Mouse (Mus musculus) midbrain, embryonic 14.5 days (tissue): ENCODE measurements at regions not wholly inside any gene's neighbourhood (a gene's known extent, or its start where the extent isn't known, plus 50 kb on each side); places are given as distances from the start of the nearest gene placed in this dataset.

Source experiments
- ATAC-seq: fragments of 200-750 bp; cut with Nextera tagmentation; 2 replicates; pipeline ENCODE4 v1.8.0; 2017; ENCODE audit warnings: moderate number of reproducible peaks, moderate library complexity; ENCODE audit not compliant: low FRiP score, low TSS enrichment
- DNase-seq: peaks from one replicate; pipeline ENCODE4 v3.0.0-alpha.2; 2015
- H3K27ac ChIP-seq: fragments of 300-500 bp; sonication (generic); replicated peaks from 2 replicates; pipeline ENCODE4 v1.5.1; 2014; ENCODE audit warnings: mild to moderate bottlenecking, low read depth, low read length, moderate library complexity
- H3K27me3 ChIP-seq: fragments of 300-500 bp; sonication (generic); 2 replicates; pipeline ENCODE4 v1.6.1; 2014; ENCODE audit warnings: low read length, control low read depth, mixed read lengths; ENCODE audit not compliant: control insufficient read depth, insufficient read depth
- H3K36me3 ChIP-seq: fragments of 300-500 bp; sonication (generic); 2 replicates; pipeline ENCODE4 v1.6.1; 2014; ENCODE audit warnings: low read length, control low read depth; ENCODE audit not compliant: control insufficient read depth, insufficient read depth
- H3K4me1 ChIP-seq: fragments of 300-500 bp; sonication (generic); 2 replicates; pipeline ENCODE4 v1.6.1; 2014; ENCODE audit warnings: mild to moderate bottlenecking, antibody characterized with exemption, low read length, control low read depth; ENCODE audit not compliant: control insufficient read depth, insufficient read depth
- H3K4me2 ChIP-seq: fragments of 300-500 bp; sonication (generic); 2 replicates; pipeline ENCODE4 v1.6.1; 2014; ENCODE audit warnings: mild to moderate bottlenecking, low read length, moderate library complexity
- H3K4me3 ChIP-seq: fragments of 300-500 bp; sonication (generic); replicated peaks from 2 replicates; pipeline ENCODE4 v1.5.1; 2014; ENCODE audit warnings: low read depth, low read length
- H3K9ac ChIP-seq: fragments of 300-500 bp; sonication (generic); replicated peaks from 2 replicates; pipeline ENCODE4 v1.6.1; 2014; ENCODE audit warnings: mild to moderate bottlenecking, low read length, moderate library complexity
- H3K9me3 ChIP-seq: fragments of 300-500 bp; sonication (generic); 2 replicates; pipeline ENCODE4 v1.6.1; 2016; ENCODE audit warnings: low read length, control low read depth, mixed read lengths; ENCODE audit not compliant: control insufficient read depth
- WGBS: fragments of 180-500 bp; shearing (Covaris S2); extraction: QIAGEN DNeasy Blood & Tissue Kit; methylation state at CpG from one replicate; pipeline ENCODE4 v1.1.7; 2014; 5-methylcytosine and 5-hydroxymethylcytosine counted together

GRCm38 (mm10) chr2:159250993-159251665 is 456.5 kb downstream of the Dhx35 start:
- WGBS: 74% methylated on average over 6 of the region's 6 CpGs
- DNase-seq: peak; percentile 18

GRCm38 (mm10) chr2:159270221-159271080 is 475.8 kb downstream of the Dhx35 start:
- no peak for ATAC-seq
- no peak overlapping the region for H3K4me3 ChIP-seq
- DNase-seq: no peak
- 84% methylated on average over 10 of the region's 10 CpGs for WGBS
- no peaks in the 10 kb centered on the region for H3K36me3 ChIP-seq
- H3K27ac ChIP-seq: no peak overlapping the region
- no peak overlapping the region for H3K4me2 ChIP-seq
- no peaks in the 10 kb centered on the region for H3K27me3 ChIP-seq
- no peaks in the 10 kb centered on the region for H3K4me1 ChIP-seq
- no peak overlapping the region for H3K9ac ChIP-seq
- no peaks in the 10 kb centered on the region for H3K9me3 ChIP-seq

More at GRCm38 (mm10) chr2:159250993-159251665, 456.5 kb downstream of the Dhx35 start:
- Histone ChIP-seq H3K9me3 (no peaks in the 10 kb centered on the region), H3K27ac (no peak overlapping the region), H3K4me2 (no peak overlapping the region), H3K9ac (no peak overlapping the region), H3K4me3 (no peak overlapping the region), H3K4me1 (no peaks in the 10 kb centered on the region), H3K36me3 (no peaks in the 10 kb centered on the region), H3K27me3 (no peaks in the 10 kb centered on the region)
- no peak for ATAC-seq

GRCm38 (mm10) chr2:159278896-159279295 is 484.3 kb downstream of the Dhx35 start:
- H3K4me2 ChIP-seq: no peak overlapping the region
- H3K4me1 ChIP-seq: no peaks in the 10 kb centered on the region
- no peak overlapping the region for H3K9ac ChIP-seq
- H3K27me3 ChIP-seq: no peaks in the 10 kb centered on the region
- no peak for ATAC-seq
- 59% methylated on average over 2 of the region's 2 CpGs for WGBS
- no peak overlapping the region for H3K4me3 ChIP-seq
- no peaks in the 10 kb centered on the region for H3K36me3 ChIP-seq
- no peak for DNase-seq
- H3K9me3 ChIP-seq: no peaks in the 10 kb centered on the region
- no peak overlapping the region for H3K27ac ChIP-seq

- H3K27ac ChIP-seq: no peak overlapping the region
- no peak overlapping the region for H3K4me3 ChIP-seq
- WGBS: 78% methylated on average over 8 of the region's 8 CpGs
- no peak overlapping the region for H3K4me2 ChIP-seq
- no peak for ATAC-seq
- 0 out of 2 replicates have a peak, but pooled peaks cover 4% of the 10 kb centered on the region for H3K4me1 ChIP-seq
- no peak overlapping the region for H3K9ac ChIP-seq
- H3K27me3 ChIP-seq: no peaks in the 10 kb centered on the region
- H3K36me3 ChIP-seq: no peaks in the 10 kb centered on the region
- no peaks in the 10 kb centered on the region for H3K9me3 ChIP-seq
- peak; percentile 7 for DNase-seq
Observed at GRCm38 (mm10) chr2:159281558-159282320, 487.1 kb downstream of the Dhx35 start.

- no peak overlapping the region for H3K27ac ChIP-seq
- no peak overlapping the region for H3K4me2 ChIP-seq
- H3K9ac ChIP-seq: no peak overlapping the region
- ATAC-seq (no peak), DNase-seq (peak; percentile 49)
- no peaks in the 10 kb centered on the region for H3K9me3 ChIP-seq
- 64% methylated on average over 5 of the region's 5 CpGs for WGBS
- no peaks in the 10 kb centered on the region for H3K36me3 ChIP-seq
- H3K27me3 ChIP-seq: no peaks in the 10 kb centered on the region
- no peak overlapping the region for H3K4me3 ChIP-seq
- 0 out of 2 replicates have a peak, but pooled peaks cover 4% of the 10 kb centered on the region for H3K4me1 ChIP-seq
Observed at GRCm38 (mm10) chr2:159284100-159284499, 489.5 kb downstream of the Dhx35 start.

GRCm38 (mm10) chr2:159284525-159285189 is 490.1 kb downstream of the Dhx35 start:
- ATAC-seq (no peak), DNase-seq (peak; percentile 8)

GRCm38 (mm10) chr2:159287996-159288563 is 493.5 kb downstream of the Dhx35 start:
- H3K36me3 ChIP-seq: no peaks in the 10 kb centered on the region
- 0 out of 2 replicates have a peak, but pooled peaks cover 4% of the 10 kb centered on the region for H3K4me1 ChIP-seq
- 90% methylated on average over 6 of the region's 6 CpGs for WGBS
- no peak overlapping the region for H3K4me3 ChIP-seq
- ATAC-seq (no peak), DNase-seq (no peak)
- H3K27me3 ChIP-seq: no peaks in the 10 kb centered on the region
- no peak overlapping the region for H3K27ac ChIP-seq
- no peak overlapping the region for H3K4me2 ChIP-seq
- no peaks in the 10 kb centered on the region for H3K9me3 ChIP-seq
- no peak overlapping the region for H3K9ac ChIP-seq

More at GRCm38 (mm10) chr2:159284525-159285189, 490.1 kb downstream of the Dhx35 start:
- no peak overlapping the region for H3K27ac ChIP-seq
- H3K4me3 ChIP-seq: no peak overlapping the region
- no peak overlapping the region for H3K9ac ChIP-seq
- 49% methylated on average over 8 of the region's 8 CpGs for WGBS
- H3K27me3 ChIP-seq: no peaks in the 10 kb centered on the region
- no peaks in the 10 kb centered on the region for H3K9me3 ChIP-seq
- no peaks in the 10 kb centered on the region for H3K36me3 ChIP-seq
- no peak overlapping the region for H3K4me2 ChIP-seq
- H3K4me1 ChIP-seq: 0 out of 2 replicates have a peak, but pooled peaks cover 4% of the 10 kb centered on the region

GRCm38 (mm10) chr2:159290081-159290480 is 495.5 kb downstream of the Dhx35 start:
- no peak overlapping the region for H3K27ac ChIP-seq
- H3K27me3 ChIP-seq: no peaks in the 10 kb centered on the region
- H3K9ac ChIP-seq: no peak overlapping the region
- 93% methylated on average over 1 of the region's 1 CpGs for WGBS
- no peaks in the 10 kb centered on the region for H3K4me1 ChIP-seq
- ATAC-seq (no peak), DNase-seq (no peak)
- no peak overlapping the region for H3K4me3 ChIP-seq
- H3K9me3 ChIP-seq: no peaks in the 10 kb centered on the region
- H3K4me2 ChIP-seq: no peak overlapping the region
- no peaks in the 10 kb centered on the region for H3K36me3 ChIP-seq
